Mouse (Mus musculus): ENCODE measurements at regions not wholly inside any gene's neighbourhood (a gene's known extent, or its start where the extent isn't known, plus 50 kb on each side); places are given as distances from the start of the nearest gene placed in this dataset.

DNA sequence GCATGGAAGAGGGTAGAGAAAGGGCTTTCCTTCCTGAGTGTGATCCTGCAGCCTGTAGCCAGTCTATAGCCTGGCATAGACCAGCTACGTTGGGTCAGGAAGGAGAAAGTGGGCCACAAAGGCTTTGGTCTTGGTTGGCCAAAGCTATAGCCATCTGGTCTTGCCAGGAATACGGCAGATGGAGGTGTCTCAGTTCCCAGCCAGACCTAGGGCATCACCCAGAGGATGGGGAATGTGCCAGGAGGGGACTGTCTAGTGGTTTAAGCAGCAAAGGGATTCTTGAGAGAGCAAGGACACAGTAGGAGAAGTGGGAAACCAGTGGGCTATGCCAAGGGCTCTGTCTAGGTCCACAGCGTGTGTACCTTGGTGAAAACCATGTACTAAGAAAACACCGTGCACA lies 251.3 kb upstream of the 9630041A04Rik start:
- 86% methylated on average over 4 of the region's 4 CpGs for WGBS
- Histone ChIP-seq H3K4me2 (replicated peaks; ENCODE audit: low read depth, low read length) (no peak overlapping the region), H3K36me3 (ENCODE audit: control insufficient read depth, insufficient read depth, low read length) (no peaks in the 10 kb centered on the region), H3K27me3 (ENCODE audit: control insufficient read depth, insufficient read depth, low read length) (no peaks in the 10 kb centered on the region), H3K9me3 (ENCODE audit: control insufficient read depth, low read depth, low read length) (no peaks in the 10 kb centered on the region), H3K27ac (ENCODE audit: low read length) (no peak overlapping the region), H3K4me3 (ENCODE audit: low read depth, low read length) (no peak overlapping the region), H3K9ac (replicated peaks; ENCODE audit: low read depth, low read length) (no peak overlapping the region), H3K4me1 (ENCODE audit: control insufficient read depth, insufficient read depth, low read length) (peaks cover 3% of the 10 kb centered on the region; the same call in 1 of the 2 replicates)
- ATAC-seq (ENCODE audit: insufficient number of reproducible peaks, insufficient read depth, low FRiP score, low read depth), result no peak

GRCm38 (mm10) chr9:101602799-101603198 lies 258.8 kb upstream of the 9630041A04Rik start:
- H3K9me3 ChIP-seq (ENCODE audit: control insufficient read depth, low read depth, low read length), result no peaks in the 10 kb centered on the region
- no peaks in the 10 kb centered on the region for H3K36me3 ChIP-seq (ENCODE audit: control insufficient read depth, insufficient read depth, low read length)
- WGBS, result 49% methylated on average over 6 of the region's 6 CpGs
- no peak overlapping the region for H3K4me2 ChIP-seq (replicated peaks; ENCODE audit: low read depth, low read length)
- H3K27ac ChIP-seq (ENCODE audit: low read length), result no peak overlapping the region
- no peak overlapping the region for H3K9ac ChIP-seq (replicated peaks; ENCODE audit: low read depth, low read length)
- no peaks in the 10 kb centered on the region for H3K4me1 ChIP-seq (ENCODE audit: control insufficient read depth, insufficient read depth, low read length)
- no peak for ATAC-seq (ENCODE audit: insufficient number of reproducible peaks, insufficient read depth, low FRiP score, low read depth)
- no peaks in the 10 kb centered on the region for H3K27me3 ChIP-seq (ENCODE audit: control insufficient read depth, insufficient read depth, low read length)
- no peak overlapping the region for H3K4me3 ChIP-seq (ENCODE audit: low read depth, low read length)

- Histone ChIP-seq H3K36me3 (ENCODE audit: control insufficient read depth, insufficient read depth, low read length) (no peaks in the 10 kb centered on the region), H3K4me3 (ENCODE audit: low read depth, low read length) (no peak overlapping the region), H3K4me1 (ENCODE audit: control insufficient read depth, insufficient read depth, low read length) (no peaks in the 10 kb centered on the region), H3K9me3 (ENCODE audit: control insufficient read depth, low read depth, low read length) (no peaks in the 10 kb centered on the region), H3K27ac (ENCODE audit: low read length) (no peak overlapping the region), H3K9ac (replicated peaks; ENCODE audit: low read depth, low read length) (no peak overlapping the region), H3K4me2 (replicated peaks; ENCODE audit: low read depth, low read length) (no peak overlapping the region), H3K27me3 (ENCODE audit: control insufficient read depth, insufficient read depth, low read length) (no peaks in the 10 kb centered on the region)
- WGBS, result 89% methylated on average over 3 of the region's 3 CpGs
- no peak for ATAC-seq (ENCODE audit: insufficient number of reproducible peaks, insufficient read depth, low FRiP score, low read depth)
Measured at GRCm38 (mm10) chr9:101596898-101597297, 264.7 kb upstream of the 9630041A04Rik start.

DNA sequence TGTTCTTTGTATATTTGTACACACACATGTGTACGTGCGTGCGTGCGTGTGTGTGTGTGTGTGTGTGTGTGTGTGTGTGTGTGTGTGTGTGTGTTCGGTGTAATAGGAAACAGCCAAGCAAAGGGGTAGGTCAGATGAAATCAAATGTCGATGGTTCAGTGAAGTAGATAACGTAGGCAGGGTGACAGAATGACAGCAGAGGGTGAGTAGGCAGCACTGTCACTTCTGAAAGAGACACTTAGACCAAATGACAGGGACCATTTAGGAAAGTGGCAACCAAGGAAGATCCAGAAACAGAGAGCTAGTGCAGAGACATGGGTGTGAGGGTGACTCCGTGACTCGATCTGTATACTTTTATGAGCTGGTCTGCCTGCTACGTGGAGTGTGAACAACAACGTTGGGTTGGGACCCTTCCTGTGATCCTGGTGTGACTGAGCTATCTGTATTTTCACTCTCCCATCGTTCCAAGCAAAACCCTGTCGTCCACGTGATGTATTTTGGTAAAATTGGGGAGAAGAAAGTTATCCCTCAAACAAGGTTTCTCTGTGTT lies 266.5 kb upstream of the 9630041A04Rik start:
- Histone ChIP-seq H3K36me3 (ENCODE audit: control insufficient read depth, insufficient read depth, low read length) (no peaks in the 10 kb centered on the region), H3K27me3 (ENCODE audit: control insufficient read depth, insufficient read depth, low read length) (no peaks in the 10 kb centered on the region), H3K4me1 (ENCODE audit: control insufficient read depth, insufficient read depth, low read length) (no peaks in the 10 kb centered on the region), H3K4me3 (ENCODE audit: low read depth, low read length) (no peak overlapping the region), H3K9me3 (ENCODE audit: control insufficient read depth, low read depth, low read length) (no peaks in the 10 kb centered on the region), H3K4me2 (replicated peaks; ENCODE audit: low read depth, low read length) (no peak overlapping the region), H3K27ac (ENCODE audit: low read length) (no peak overlapping the region), H3K9ac (replicated peaks; ENCODE audit: low read depth, low read length) (no peak overlapping the region)
- WGBS, result 88% methylated on average over 14 of the region's 14 CpGs
- ATAC-seq (ENCODE audit: insufficient number of reproducible peaks, insufficient read depth, low FRiP score, low read depth), result no peak

DNA sequence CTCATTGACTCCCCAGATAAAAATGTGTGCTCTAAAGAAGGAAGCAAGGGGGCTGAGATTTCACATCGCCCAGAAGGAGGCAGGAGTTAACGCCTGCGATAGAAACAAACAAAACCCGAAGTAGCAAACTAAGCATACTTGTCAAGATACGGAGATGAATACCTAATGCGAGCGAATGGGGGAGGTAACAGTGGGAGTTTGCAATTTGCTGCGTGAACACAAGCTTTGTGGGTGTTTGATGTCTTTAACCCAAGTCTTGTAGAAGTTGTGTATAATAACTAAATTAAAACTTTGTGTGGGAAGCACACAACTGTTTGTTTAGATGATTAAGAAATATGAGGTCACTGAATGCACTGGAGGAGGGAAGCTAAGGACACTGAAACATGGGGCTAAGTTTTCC lies 269.0 kb upstream of the 9630041A04Rik start:
- ATAC-seq (ENCODE audit: insufficient number of reproducible peaks, insufficient read depth, low FRiP score, low read depth), result no peak
- H3K9me3 ChIP-seq (ENCODE audit: control insufficient read depth, low read depth, low read length), result no peaks in the 10 kb centered on the region
- no peaks in the 10 kb centered on the region for H3K36me3 ChIP-seq (ENCODE audit: control insufficient read depth, insufficient read depth, low read length)
- no peak overlapping the region for H3K4me3 ChIP-seq (ENCODE audit: low read depth, low read length)
- no peaks in the 10 kb centered on the region for H3K4me1 ChIP-seq (ENCODE audit: control insufficient read depth, insufficient read depth, low read length)
- no peak overlapping the region for H3K4me2 ChIP-seq (replicated peaks; ENCODE audit: low read depth, low read length)
- H3K27ac ChIP-seq (ENCODE audit: low read length), result no peak overlapping the region
- no peaks in the 10 kb centered on the region for H3K27me3 ChIP-seq (ENCODE audit: control insufficient read depth, insufficient read depth, low read length)
- H3K9ac ChIP-seq (replicated peaks; ENCODE audit: low read depth, low read length), result no peak overlapping the region
- WGBS, result 70% methylated on average over 8 of the region's 8 CpGs

DNA sequence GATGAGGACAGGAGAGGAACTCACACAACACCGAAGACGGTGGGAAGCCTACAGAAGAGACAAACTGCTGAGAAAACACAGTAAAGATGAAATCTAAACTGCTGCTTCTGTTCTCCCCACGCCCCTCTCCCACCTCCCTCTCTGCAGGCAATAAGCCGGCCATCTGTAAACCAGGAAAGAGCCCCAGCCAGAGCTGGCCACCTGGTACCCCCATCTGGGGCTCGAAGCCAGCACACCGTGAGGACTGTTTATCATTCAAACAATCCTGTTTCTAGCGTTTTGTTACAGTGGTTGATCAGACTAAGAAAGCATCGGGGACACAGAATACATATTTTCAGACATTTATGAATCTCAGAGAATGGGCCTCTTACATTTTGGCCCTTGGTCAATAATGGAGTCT lies 270.0 kb upstream of the 9630041A04Rik start:
- ATAC-seq (ENCODE audit: insufficient number of reproducible peaks, insufficient read depth, low FRiP score, low read depth), result no peak
- H3K36me3 ChIP-seq (ENCODE audit: control insufficient read depth, insufficient read depth, low read length), result no peaks in the 10 kb centered on the region
- H3K27me3 ChIP-seq (ENCODE audit: control insufficient read depth, insufficient read depth, low read length), result no peaks in the 10 kb centered on the region
- WGBS, result 56% methylated on average over 8 of the region's 8 CpGs
- H3K4me3 ChIP-seq (ENCODE audit: low read depth, low read length), result no peak overlapping the region
- no peak overlapping the region for H3K27ac ChIP-seq (ENCODE audit: low read length)
- no peaks in the 10 kb centered on the region for H3K9me3 ChIP-seq (ENCODE audit: control insufficient read depth, low read depth, low read length)
- H3K4me1 ChIP-seq (ENCODE audit: control insufficient read depth, insufficient read depth, low read length), result no peaks in the 10 kb centered on the region
- H3K4me2 ChIP-seq (replicated peaks; ENCODE audit: low read depth, low read length), result no peak overlapping the region
- H3K9ac ChIP-seq (replicated peaks; ENCODE audit: low read depth, low read length), result no peak overlapping the region

DNA sequence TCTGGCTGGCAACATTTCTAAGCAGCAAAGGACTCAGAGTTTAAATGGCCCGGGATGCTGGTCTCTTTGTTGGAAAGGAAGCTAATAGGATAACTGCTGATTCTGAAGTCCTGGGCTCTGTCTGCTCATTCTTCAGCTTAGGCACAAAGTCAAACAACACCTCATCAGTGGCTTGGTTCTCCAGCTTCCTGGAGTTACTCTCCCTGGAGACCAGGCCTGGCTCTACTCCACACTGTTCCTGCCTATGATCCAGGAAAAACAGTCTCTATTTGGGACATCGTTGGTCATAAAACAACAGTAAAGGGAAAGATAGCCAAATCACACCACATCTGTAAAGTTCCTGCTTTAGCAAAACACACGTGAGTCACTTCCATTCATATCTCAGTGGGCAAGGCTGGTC lies 271.3 kb upstream of the 9630041A04Rik start:
- 80% methylated on average over 3 of the region's 3 CpGs for WGBS
- Histone ChIP-seq H3K9me3 (ENCODE audit: control insufficient read depth, low read depth, low read length) (no peaks in the 10 kb centered on the region), H3K36me3 (ENCODE audit: control insufficient read depth, insufficient read depth, low read length) (no peaks in the 10 kb centered on the region), H3K27ac (ENCODE audit: low read length) (no peak overlapping the region), H3K9ac (replicated peaks; ENCODE audit: low read depth, low read length) (no peak overlapping the region), H3K27me3 (ENCODE audit: control insufficient read depth, insufficient read depth, low read length) (no peaks in the 10 kb centered on the region), H3K4me1 (ENCODE audit: control insufficient read depth, insufficient read depth, low read length) (no peaks in the 10 kb centered on the region), H3K4me3 (ENCODE audit: low read depth, low read length) (no peak overlapping the region), H3K4me2 (replicated peaks; ENCODE audit: low read depth, low read length) (no peak overlapping the region)
- ATAC-seq (ENCODE audit: insufficient number of reproducible peaks, insufficient read depth, low FRiP score, low read depth), result no peak

DNA sequence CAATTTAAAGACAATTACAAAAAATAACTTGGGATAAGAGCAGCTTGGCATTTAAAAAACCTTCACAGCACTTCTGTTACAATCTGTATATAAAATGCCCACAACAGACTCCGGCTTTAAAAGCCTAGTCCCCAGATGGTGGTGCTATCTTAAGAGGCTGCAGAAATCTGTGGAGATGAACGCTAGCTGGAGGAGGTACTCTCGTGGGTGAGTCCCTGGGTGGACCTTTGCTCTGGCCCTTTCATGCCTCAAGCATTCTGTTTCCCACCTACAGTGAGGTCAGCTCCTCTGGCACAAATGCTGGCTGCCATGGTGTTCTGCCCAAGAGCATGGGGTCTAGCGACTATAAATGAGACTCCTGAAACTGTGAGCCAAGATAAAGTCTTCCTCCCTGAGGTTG lies 280.6 kb upstream of the 9630041A04Rik start:
- no peaks in the 10 kb centered on the region for H3K36me3 ChIP-seq (ENCODE audit: control insufficient read depth, insufficient read depth, low read length)
- WGBS, result 90% methylated on average over 4 of the region's 4 CpGs
- no peak overlapping the region for H3K9ac ChIP-seq (replicated peaks; ENCODE audit: low read depth, low read length)
- H3K4me3 ChIP-seq (ENCODE audit: low read depth, low read length), result no peak overlapping the region
- H3K4me1 ChIP-seq (ENCODE audit: control insufficient read depth, insufficient read depth, low read length), result no peaks in the 10 kb centered on the region
- no peak overlapping the region for H3K27ac ChIP-seq (ENCODE audit: low read length)
- no peaks in the 10 kb centered on the region for H3K27me3 ChIP-seq (ENCODE audit: control insufficient read depth, insufficient read depth, low read length)
- H3K9me3 ChIP-seq (ENCODE audit: control insufficient read depth, low read depth, low read length), result no peaks in the 10 kb centered on the region
- ATAC-seq (ENCODE audit: insufficient number of reproducible peaks, insufficient read depth, low FRiP score, low read depth), result no peak
- H3K4me2 ChIP-seq (replicated peaks; ENCODE audit: low read depth, low read length), result no peak overlapping the region

DNA sequence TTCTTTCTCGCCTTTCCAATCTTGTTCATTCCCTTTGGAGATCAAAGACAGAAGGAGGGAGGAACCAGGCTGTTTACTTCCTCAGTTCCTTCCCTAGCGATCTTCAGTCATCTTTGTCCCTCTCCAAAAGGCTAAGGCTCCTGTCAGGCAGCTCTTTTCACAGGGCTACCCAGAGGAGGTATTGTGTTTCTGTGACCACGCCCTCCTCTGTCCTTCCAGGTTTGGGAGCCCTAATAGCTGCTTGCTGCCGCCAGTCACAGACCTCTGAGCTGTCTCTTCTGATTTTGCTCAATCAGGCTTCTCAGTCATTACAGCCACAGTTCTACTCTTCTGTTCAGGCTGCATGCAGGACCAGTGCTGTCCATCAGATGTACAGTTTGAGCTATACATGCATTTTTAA lies 290.9 kb upstream of the 9630041A04Rik start:
- WGBS, result 21% methylated on average over 4 of the region's 4 CpGs
- no peaks in the 10 kb centered on the region for H3K36me3 ChIP-seq (ENCODE audit: control insufficient read depth, insufficient read depth, low read length)
- ATAC-seq (ENCODE audit: insufficient number of reproducible peaks, insufficient read depth, low FRiP score, low read depth), result no peak

More for the DNA sequence above, 290.9 kb upstream of the 9630041A04Rik start:
- Histone ChIP-seq H3K27me3 (ENCODE audit: control insufficient read depth, insufficient read depth, low read length) (no peaks in the 10 kb centered on the region), H3K4me3 (ENCODE audit: low read depth, low read length) (no peak overlapping the region), H3K9me3 (ENCODE audit: control insufficient read depth, low read depth, low read length) (no peaks in the 10 kb centered on the region), H3K27ac (ENCODE audit: low read length) (no peak overlapping the region), H3K4me2 (replicated peaks; ENCODE audit: low read depth, low read length) (no peak overlapping the region), H3K9ac (replicated peaks; ENCODE audit: low read depth, low read length) (no peak overlapping the region), H3K4me1 (ENCODE audit: control insufficient read depth, insufficient read depth, low read length) (no peaks in the 10 kb centered on the region)

All from stomach, embryonic 14.5 days (tissue).